Mouse (Mus musculus) embryonic facial prominence, embryonic 13.5 days (tissue): ENCODE results near the gene Erp29. TPM values are rescaled to one million over a fixed set of nuclear protein-coding genes. Genes with fewer than 3 reads are reported as not detected.

Experiments
- ATAC-seq: fragments of 200-750 bp; cut with Nextera tagmentation; 2 replicates; pipeline ENCODE4 v1.8.0; 2017; ENCODE audit warnings: low read depth; ENCODE audit not compliant: insufficient number of reproducible peaks, insufficient read depth, low FRiP score, low TSS enrichment
- H3K27ac ChIP-seq: fragments of 300-500 bp; sonication (generic); 2 replicates; pipeline ENCODE4 v1.5.1; 2015; ENCODE audit warnings: moderate library complexity, mild to moderate bottlenecking, inconsistent platforms
- H3K27me3 ChIP-seq: fragments of 300-500 bp; sonication (generic); 2 replicates; pipeline ENCODE4 v1.6.1; 2015; ENCODE audit warnings: mild to moderate bottlenecking, inconsistent platforms
- H3K36me3 ChIP-seq: fragments of 300-500 bp; sonication (generic); 2 replicates; pipeline ENCODE4 v1.6.1; 2015; ENCODE audit warnings: mild to moderate bottlenecking, inconsistent platforms
- H3K4me1 ChIP-seq: fragments of 300-500 bp; sonication (generic); 2 replicates; pipeline ENCODE4 v1.6.1; 2015; ENCODE audit warnings: inconsistent platforms
- H3K4me2 ChIP-seq: fragments of 300-500 bp; sonication (generic); 2 replicates; pipeline ENCODE4 v1.6.1; 2015; ENCODE audit warnings: moderate library complexity, mild to moderate bottlenecking, inconsistent platforms
- H3K4me3 ChIP-seq: fragments of 300-500 bp; sonication (generic); 2 replicates; pipeline ENCODE4 v1.5.1; 2015; ENCODE audit warnings: mild to moderate bottlenecking, inconsistent platforms
- H3K9ac ChIP-seq: fragments of 300-500 bp; sonication (generic); 2 replicates; pipeline ENCODE4 v1.6.1; 2015; ENCODE audit warnings: mild to moderate bottlenecking, inconsistent platforms
- H3K9me3 ChIP-seq: fragments of 300-500 bp; sonication (generic); 2 replicates; pipeline ENCODE4 v1.6.1; 2016; ENCODE audit warnings: inconsistent platforms
- WGBS: fragments of 180-500 bp; shearing (Covaris S2); methylation state at CpG from one replicate; pipeline ENCODE4 v1.1.7; 2015; ENCODE audit warnings: mixed read lengths; 5-methylcytosine and 5-hydroxymethylcytosine counted together
- polyA plus RNA-seq: library from polyadenylated mRNA; unstranded; fragments of >200 nt; fragmentation: Nextera tagmentation; extraction: Ambion mirVana; gene quantifications from 2 replicates; pipeline ENCODE4 v1.2.1, GENCODE M21; 2015

Erp29 gene
- polyA plus RNA-seq, 1 experiment from 2014 or later = 160 TPM

- Histone ChIP-seq H3K27me3 (no peaks in the 10 kb centered on the region), H3K9ac (no peak overlapping the region), H3K4me1 (no peaks in the 10 kb centered on the region), H3K27ac (no peak overlapping the region), H3K4me2 (no peak overlapping the region), H3K4me3 (no peak overlapping the region), H3K9me3 (0 out of 2 replicates have a peak, but pooled peaks cover 2% of the 10 kb centered on the region), H3K36me3 (no peaks in the 10 kb centered on the region)
- WGBS = 8% methylated on average over 1 of the region's 1 CpGs
- no peak for ATAC-seq
Observed at GRCm38 (mm10) chr5:121462171-121462502, 9.8 kb upstream of the Erp29 start.

GRCm38 (mm10) chr5:121461339-121462170 lies 9.2 kb upstream of the Erp29 start:
- Histone ChIP-seq H3K27me3 (no peaks in the 10 kb centered on the region), H3K27ac (no peak overlapping the region), H3K9me3 (0 out of 2 replicates have a peak, but pooled peaks cover 2% of the 10 kb centered on the region), H3K4me2 (no peak overlapping the region), H3K4me3 (no peak overlapping the region), H3K9ac (no peak overlapping the region), H3K36me3 (no peaks in the 10 kb centered on the region), H3K4me1 (no peaks in the 10 kb centered on the region)
- WGBS = 39% methylated on average over 4 of the region's 4 CpGs
- no peak for ATAC-seq

- Histone ChIP-seq H3K9ac (no peak overlapping the region), H3K4me2 (no peak overlapping the region), H3K9me3 (0 out of 2 replicates have a peak, but pooled peaks cover 2% of the 10 kb centered on the region), H3K27me3 (no peaks in the 10 kb centered on the region), H3K36me3 (no peaks in the 10 kb centered on the region), H3K4me3 (no peak overlapping the region), H3K27ac (peak overlapping the region; percentile 16; the same call in 1 of the 2 replicates), H3K4me1 (peaks cover 24% of the 10 kb centered on the region)
- 80% methylated on average over 9 of the region's 9 CpGs for WGBS
- no peak for ATAC-seq
Observed at GRCm38 (mm10) chr5:121455510-121456265, 3.4 kb upstream of the Erp29 start.

GRCm38 (mm10) chr5:121454503-121454782 lies 2.1 kb upstream of the Erp29 start:
- H3K9me3 ChIP-seq = no peaks in the 10 kb centered on the region
- peaks cover 28% of the 10 kb centered on the region for H3K4me1 ChIP-seq
- WGBS = 73% methylated on average over 3 of the region's 3 CpGs
- no peaks in the 10 kb centered on the region for H3K27me3 ChIP-seq
- no peak overlapping the region for H3K4me2 ChIP-seq
- 0 out of 2 replicates have a peak, but pooled peaks cover 7% of the 10 kb centered on the region for H3K36me3 ChIP-seq
- H3K9ac ChIP-seq = no peak overlapping the region
- no peak for ATAC-seq
- 0 out of 2 replicates have a peak overlapping the region, but pooled peaks have one; percentile 30 for H3K27ac ChIP-seq
- no peak overlapping the region for H3K4me3 ChIP-seq

- peak overlapping the region; percentile 30; the same call in 1 of the 2 replicates for H3K27ac ChIP-seq
- 0 out of 2 replicates have a peak overlapping the region, but pooled peaks have one; percentile 95 for H3K9ac ChIP-seq
- peaks cover 10% of the 10 kb centered on the region for H3K36me3 ChIP-seq
- no peak for ATAC-seq
- H3K4me1 ChIP-seq = peaks cover 28% of the 10 kb centered on the region
- no peaks in the 10 kb centered on the region for H3K27me3 ChIP-seq
- peak overlapping the region; percentile 97; the same call in 1 of the 2 replicates for H3K4me3 ChIP-seq
- H3K4me2 ChIP-seq = peak overlapping the region; percentile 88
- no peaks in the 10 kb centered on the region for H3K9me3 ChIP-seq
- WGBS = 81% methylated on average over 13 of the region's 13 CpGs
Observed at GRCm38 (mm10) chr5:121453743-121454502, 1.6 kb upstream of the Erp29 start.

GRCm38 (mm10) chr5:121452906-121453305 lies 600 bp upstream of the Erp29 start:
- 5% methylated on average over 9 of the region's 9 CpGs for WGBS
- no peak for ATAC-seq
- Histone ChIP-seq H3K4me3 (peak overlapping the region; percentile 97), H3K27me3 (no peaks in the 10 kb centered on the region), H3K9ac (peak overlapping the region; percentile 95), H3K27ac (peak overlapping the region; percentile 92), H3K9me3 (no peaks in the 10 kb centered on the region), H3K36me3 (peaks cover 20% of the 10 kb centered on the region), H3K4me1 (peaks cover 28% of the 10 kb centered on the region), H3K4me2 (peak overlapping the region; percentile 88)

GRCm38 (mm10) chr5:121451644-121452025 lies 671 bp downstream of the Erp29 start, which contains the start of gene Tmem116:
Gene Tmem116, plus strand, starts transcription at chr5:121451893.
- Histone ChIP-seq H3K4me1 (peaks cover 28% of the 10 kb centered on the region), H3K4me2 (peak within 1 kb of the TSS; percentile 88), H3K36me3 (peaks cover 33% of the 10 kb centered on the region), H3K9me3 (no peaks in the 10 kb centered on the region), H3K27ac (peak within 1 kb of the TSS; percentile 93), H3K27me3 (no peaks in the 10 kb centered on the region), H3K9ac (peak within 1 kb of the TSS; percentile 95), H3K4me3 (peak within 1 kb of the TSS; percentile 97)
- under 1% methylated on average over 17 of the region's 17 CpGs for WGBS
- no peak for ATAC-seq

- ATAC-seq = no peak
- H3K27ac ChIP-seq = peak overlapping the region; percentile 93; the same call in 1 of the 2 replicates
- H3K4me3 ChIP-seq = peak overlapping the region; percentile 97
- H3K36me3 ChIP-seq = peaks cover 37% of the 10 kb centered on the region
- peaks cover 28% of the 10 kb centered on the region for H3K4me1 ChIP-seq
- H3K4me2 ChIP-seq = peak overlapping the region; percentile 88
- H3K9ac ChIP-seq = peak overlapping the region; percentile 95
- 21% methylated on average over 8 of the region's 8 CpGs for WGBS
- H3K9me3 ChIP-seq = no peaks in the 10 kb centered on the region
- H3K27me3 ChIP-seq = no peaks in the 10 kb centered on the region
Observed at GRCm38 (mm10) chr5:121451203-121451602, 1.1 kb downstream of the Erp29 start.

GRCm38 (mm10) chr5:121450476-121450875 lies 1.8 kb downstream of the Erp29 start:
- no peak overlapping the region for H3K4me3 ChIP-seq
- no peaks in the 10 kb centered on the region for H3K27me3 ChIP-seq
- peaks cover 45% of the 10 kb centered on the region for H3K36me3 ChIP-seq
- H3K4me2 ChIP-seq = peak overlapping the region; percentile 88; the same call in 1 of the 2 replicates
- H3K4me1 ChIP-seq = peaks cover 28% of the 10 kb centered on the region
- 83% methylated on average over 9 of the region's 9 CpGs for WGBS
- no peak for ATAC-seq
- no peak overlapping the region; the same call in 1 of the 2 replicates for H3K9ac ChIP-seq
- no peaks in the 10 kb centered on the region for H3K9me3 ChIP-seq
- H3K27ac ChIP-seq = no peak overlapping the region

- no peaks in the 10 kb centered on the region for H3K27me3 ChIP-seq
- no peak overlapping the region for H3K4me2 ChIP-seq
- ATAC-seq = no peak
- H3K27ac ChIP-seq = no peak overlapping the region
- H3K9ac ChIP-seq = 0 out of 2 replicates have a peak overlapping the region, but pooled peaks have one; percentile 3
- H3K9me3 ChIP-seq = no peaks in the 10 kb centered on the region
- no peak overlapping the region for H3K4me3 ChIP-seq
- WGBS = 66% methylated on average over 6 of the region's 6 CpGs
- H3K4me1 ChIP-seq = peaks cover 28% of the 10 kb centered on the region
- peaks cover 50% of the 10 kb centered on the region for H3K36me3 ChIP-seq
Observed at GRCm38 (mm10) chr5:121449976-121450375, 2.3 kb downstream of the Erp29 start.

GRCm38 (mm10) chr5:121448450-121448849 lies 3.9 kb downstream of the Erp29 start:
- Histone ChIP-seq H3K9me3 (no peaks in the 10 kb centered on the region), H3K4me1 (peaks cover 17% of the 10 kb centered on the region), H3K4me3 (no peak overlapping the region), H3K4me2 (no peak overlapping the region), H3K27me3 (no peaks in the 10 kb centered on the region), H3K36me3 (peaks cover 65% of the 10 kb centered on the region), H3K9ac (no peak overlapping the region), H3K27ac (no peak overlapping the region)
- ATAC-seq = no peak
- 93% methylated on average over 3 of the region's 3 CpGs for WGBS
